Mouse (Mus musculus): Measurements from ENCODE around the gene Ddx19a. TPM values are rescaled to one million over a fixed set of nuclear protein-coding genes. Genes with fewer than 3 reads are reported as not detected.

Ddx19a gene
- polyA plus RNA-seq, 1 experiment: 44.0 TPM

DNA sequence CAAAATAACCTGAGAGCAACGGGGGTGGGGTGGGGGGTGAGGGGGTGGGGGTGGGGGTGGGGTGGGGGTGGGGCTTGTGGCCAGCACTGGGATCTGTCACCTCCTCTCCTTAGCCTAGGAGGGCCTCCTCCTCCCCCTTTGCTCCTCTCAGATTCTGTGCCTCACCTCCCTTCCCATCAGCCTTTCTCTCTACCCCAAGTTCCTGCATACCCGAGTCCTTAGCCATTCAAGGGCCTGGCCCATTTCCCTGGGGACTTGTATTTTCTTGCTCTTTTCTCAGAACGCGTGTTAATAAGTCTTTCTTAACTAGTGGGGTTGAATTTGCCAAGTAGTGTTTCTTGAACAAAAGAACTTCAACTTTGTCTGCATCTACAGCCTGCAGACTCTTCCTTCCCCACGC is 70.9 kb downstream of the Ddx19a start:
- Histone ChIP-seq H3K27me3 (ENCODE audit: control insufficient read depth, insufficient read depth, insufficient read length) (no peaks in the 10 kb centered on the region), H3K79me2 (ENCODE audit: control insufficient read depth, insufficient read depth) (peaks cover 89% of the 10 kb centered on the region), H3K4me3 (ENCODE audit: insufficient read depth, poor library complexity, severe bottlenecking) (no peak overlapping the region), H3K36me3 (ENCODE audit: control insufficient read depth, insufficient read depth) (no peaks in the 10 kb centered on the region), H3ac (ENCODE audit: control insufficient read depth, insufficient read length, low read depth) (no peak overlapping the region), H3K79me3 (ENCODE audit: low read depth) (peaks cover 28% of the 10 kb centered on the region)
- no peak for TF ChIP-seq MYOG (IDR thresholded peaks at IDR 0.05; ENCODE audit: control insufficient read depth, extremely low read depth, insufficient read length)
- no peak for TF ChIP-seq CTCF (IDR thresholded peaks at IDR 0.05; ENCODE audit: control insufficient read depth, insufficient read depth, insufficient read length)
- no peak for TF ChIP-seq FOSL1 (IDR thresholded peaks at IDR 0.05; ENCODE audit: insufficient read depth, low read length, poor library complexity, severe bottlenecking)
- TF ChIP-seq MAX (IDR thresholded peaks at IDR 0.05): no peak
- no peak for TF ChIP-seq USF1 (IDR thresholded peaks at IDR 0.05; ENCODE audit: low read depth)

DNA sequence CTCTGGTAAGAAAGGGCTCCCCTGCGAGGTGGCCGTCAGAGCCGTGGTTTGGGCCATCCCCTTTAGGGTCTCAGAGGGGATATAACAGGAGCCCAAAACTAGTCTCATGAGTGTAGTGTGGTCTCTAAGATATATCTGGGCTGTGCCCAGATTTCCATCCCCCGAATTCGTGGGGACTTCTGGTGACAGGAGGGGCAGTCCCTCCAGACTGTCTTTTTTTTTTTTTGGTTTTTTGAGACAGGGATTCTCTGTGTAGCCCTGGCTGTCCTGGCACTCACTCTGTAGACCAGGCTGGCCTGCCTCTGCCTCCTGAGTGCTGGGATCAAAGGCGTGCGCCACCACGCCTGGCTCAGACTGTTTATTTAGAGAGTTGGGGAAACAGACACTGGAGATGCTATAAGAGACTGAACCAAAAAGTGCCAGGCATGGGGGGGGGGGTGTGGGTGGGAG is 71.9 kb downstream of the Ddx19a start:
- no peaks in the 10 kb centered on the region for H3K27me3 ChIP-seq (ENCODE audit: control insufficient read depth, insufficient read depth, insufficient read length)
- no peaks in the 10 kb centered on the region for H3K36me3 ChIP-seq (ENCODE audit: control insufficient read depth, insufficient read depth)
- peaks cover 29% of the 10 kb centered on the region for H3K79me3 ChIP-seq (ENCODE audit: low read depth)

More for the DNA sequence above, 71.9 kb downstream of the Ddx19a start:
- Histone ChIP-seq H3K4me3 (ENCODE audit: insufficient read depth, poor library complexity, severe bottlenecking) (no peak overlapping the region), H3K79me2 (ENCODE audit: control insufficient read depth, insufficient read depth) (peaks cover 91% of the 10 kb centered on the region), H3ac (ENCODE audit: control insufficient read depth, insufficient read length, low read depth) (no peak overlapping the region)
- TF ChIP-seq CEBPB (IDR thresholded peaks at IDR 0.05; ENCODE audit: low read depth) (no peak), MAX (IDR thresholded peaks at IDR 0.05) (no peak), USF1 (IDR thresholded peaks at IDR 0.05; ENCODE audit: low read depth) (no peak), MYOD1 (IDR thresholded peaks at IDR 0.05; ENCODE audit: control insufficient read depth, insufficient read length, low read depth) (no peak), CTCF (IDR thresholded peaks at IDR 0.05; ENCODE audit: control insufficient read depth, insufficient read depth, insufficient read length) (no peak), FOSL1 (IDR thresholded peaks at IDR 0.05; ENCODE audit: insufficient read depth, low read length, poor library complexity, severe bottlenecking) (no peak), MYOG (IDR thresholded peaks at IDR 0.05; ENCODE audit: control insufficient read depth, extremely low read depth, insufficient read length) (no peak)

Small RNA genes lying within 50 kb of the gene (microRNA-seq; reads per million reads assigned to microRNA genes)
- gene Gm24103 (ENCODE audit: borderline microRNAs expressed) (not detected), gene Mir3473d (ENCODE audit: borderline microRNAs expressed) (4.1 reads per million, percentile 50 among the genes with 10 or more reads in this experiment)

Other genes with a start within 250 kb of the Ddx19a start
- gene Il34, start 191.9 kb downstream of the Ddx19a start, polyA plus RNA-seq (2012; fragmentation: generic; extraction: Trizol): 8.6 TPM
- 36.9 TPM for gene Cog4, start 151.2 kb downstream of the Ddx19a start, polyA plus RNA-seq (2012; fragmentation: generic; extraction: Trizol)
- 91.8 TPM for gene Sf3b3, start 151.0 kb downstream of the Ddx19a start, polyA plus RNA-seq (2012; fragmentation: generic; extraction: Trizol)
- 6.4 TPM for gene Fuk, start 95.3 kb downstream of the Ddx19a start, polyA plus RNA-seq (2012; fragmentation: generic; extraction: Trizol)
- gene St3gal2, start 77.9 kb downstream of the Ddx19a start, polyA plus RNA-seq (2012; fragmentation: generic; extraction: Trizol): 23.3 TPM
- 5.6 TPM for gene Ddx19b, start 34.0 kb upstream of the Ddx19a start, polyA plus RNA-seq (2012; fragmentation: generic; extraction: Trizol)
- 152 TPM for gene Aars, start 35.3 kb upstream of the Ddx19a start, polyA plus RNA-seq (2012; fragmentation: generic; extraction: Trizol)
- 11.4 TPM for gene Exosc6, start 58.5 kb upstream of the Ddx19a start, polyA plus RNA-seq (2012; fragmentation: generic; extraction: Trizol)
- gene Clec18a, start 94.6 kb upstream of the Ddx19a start, polyA plus RNA-seq (2012; fragmentation: generic; extraction: Trizol): not detected
- gene Pdpr, start 96.8 kb upstream of the Ddx19a start, polyA plus RNA-seq (2012; fragmentation: generic; extraction: Trizol): 5.2 TPM

Data from C2C12 (cell line).